Mouse (Mus musculus): ENCODE measurements at regions not wholly inside any gene's neighbourhood (a gene's known extent, or its start where the extent isn't known, plus 50 kb on each side); places are given as distances from the start of the nearest gene placed in this dataset.

DNA sequence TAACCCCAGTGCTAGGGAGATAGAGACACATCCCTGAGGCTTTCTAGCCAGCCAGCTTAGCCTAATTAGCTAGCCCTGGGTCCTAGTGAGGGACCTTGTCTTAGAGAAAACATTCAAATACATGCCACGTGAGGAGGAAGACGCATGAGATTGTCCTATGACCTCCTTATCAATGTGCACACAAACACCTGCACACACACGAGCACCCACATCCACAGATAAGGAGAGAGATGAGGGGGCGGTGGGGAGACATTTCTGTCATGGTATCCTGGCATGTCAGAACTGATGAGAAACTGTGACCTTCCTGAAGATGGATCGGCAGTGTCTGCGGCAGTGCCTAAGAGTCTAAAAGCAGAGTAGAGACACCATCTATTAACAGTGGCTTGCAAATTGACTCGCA is 180.8 kb upstream of the Rad23b start:
- DNase-seq (ENCODE audit: extremely low spot score, low spot score) = no peak
- H3K4me1 ChIP-seq = no peaks in the 10 kb centered on the region; the same call in 1 of the 2 replicates
- H3K9me3 ChIP-seq = no peaks in the 10 kb centered on the region
- H3K4me3 ChIP-seq = no peak overlapping the region
- H3K27ac ChIP-seq = no peak overlapping the region
- no peaks in the 10 kb centered on the region for H3K36me3 ChIP-seq (replicated peaks)
- WGBS = 87% methylated on average over 7 of the region's 7 CpGs
- H3K27me3 ChIP-seq (ENCODE audit: poor library complexity, severe bottlenecking) = no peaks in the 10 kb centered on the region

DNA sequence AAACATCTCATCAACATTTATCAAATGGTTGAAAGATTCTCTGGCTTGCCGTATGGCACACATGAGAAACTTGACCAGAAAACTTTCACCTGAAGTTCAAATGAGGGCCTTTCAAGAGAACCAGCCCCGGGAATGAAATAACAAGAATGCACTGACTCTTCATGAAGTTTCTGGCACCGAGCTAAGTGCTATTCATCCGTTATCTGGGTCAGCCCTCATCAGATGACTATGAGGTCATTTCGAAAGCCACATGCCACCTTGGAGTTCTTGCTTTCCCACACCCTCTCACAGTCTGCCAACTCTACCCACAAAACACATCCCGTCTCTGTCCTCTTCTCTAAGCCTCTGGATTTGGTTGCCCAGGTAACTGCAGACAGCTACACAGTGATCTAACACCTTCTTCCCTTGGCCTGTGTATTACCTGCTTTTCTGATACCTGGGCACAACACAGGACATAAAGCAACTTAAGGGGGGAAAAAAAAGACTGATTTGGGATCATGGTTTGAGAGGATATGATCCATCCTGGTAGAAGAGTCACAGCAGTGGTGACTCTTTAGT is 177.4 kb upstream of the Rad23b start:
- WGBS = 87% methylated on average over 6 of the region's 6 CpGs
- Histone ChIP-seq H3K36me3 (replicated peaks) (no peaks in the 10 kb centered on the region), H3K27ac (no peak overlapping the region), H3K9me3 (no peaks in the 10 kb centered on the region), H3K27me3 (ENCODE audit: poor library complexity, severe bottlenecking) (no peaks in the 10 kb centered on the region), H3K4me1 (no peaks in the 10 kb centered on the region; the same call in 1 of the 2 replicates), H3K4me3 (no peak overlapping the region)
- no peak for DNase-seq (ENCODE audit: extremely low spot score, low spot score)

DNA sequence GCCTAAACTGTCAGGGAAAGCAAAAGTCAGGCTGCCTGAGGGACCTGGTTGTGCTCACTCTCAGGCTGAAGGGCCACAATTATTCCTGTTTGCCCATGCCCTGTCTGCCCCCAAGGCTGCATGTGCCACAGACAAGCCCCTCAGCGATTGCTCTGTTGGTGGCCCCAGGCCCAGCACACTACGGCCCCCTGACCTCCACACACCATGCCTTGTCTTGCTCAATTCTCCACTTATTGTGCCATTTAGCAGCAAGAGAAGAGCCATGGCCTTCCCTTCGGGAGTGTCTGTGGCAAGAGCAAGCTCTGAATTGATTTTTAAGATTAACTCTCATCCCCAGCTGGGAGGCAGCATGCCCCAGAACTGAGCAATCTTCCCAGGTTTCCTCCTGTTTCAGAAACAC is 173.8 kb upstream of the Rad23b start:
- 74% methylated on average over 3 of the region's 3 CpGs for WGBS
- no peaks in the 10 kb centered on the region for H3K27me3 ChIP-seq (ENCODE audit: poor library complexity, severe bottlenecking)
- no peak overlapping the region for H3K27ac ChIP-seq
- H3K9me3 ChIP-seq = no peaks in the 10 kb centered on the region
- no peaks in the 10 kb centered on the region; the same call in 1 of the 2 replicates for H3K4me1 ChIP-seq
- H3K36me3 ChIP-seq (replicated peaks) = no peaks in the 10 kb centered on the region
- no peak for DNase-seq (ENCODE audit: extremely low spot score, low spot score)
- H3K4me3 ChIP-seq = no peak overlapping the region

- 98% methylated on average over 2 of the region's 2 CpGs for WGBS
Measured at GRCm38 (mm10) chr4:55179456-55179855, 170.4 kb upstream of the Rad23b start.

DNA sequence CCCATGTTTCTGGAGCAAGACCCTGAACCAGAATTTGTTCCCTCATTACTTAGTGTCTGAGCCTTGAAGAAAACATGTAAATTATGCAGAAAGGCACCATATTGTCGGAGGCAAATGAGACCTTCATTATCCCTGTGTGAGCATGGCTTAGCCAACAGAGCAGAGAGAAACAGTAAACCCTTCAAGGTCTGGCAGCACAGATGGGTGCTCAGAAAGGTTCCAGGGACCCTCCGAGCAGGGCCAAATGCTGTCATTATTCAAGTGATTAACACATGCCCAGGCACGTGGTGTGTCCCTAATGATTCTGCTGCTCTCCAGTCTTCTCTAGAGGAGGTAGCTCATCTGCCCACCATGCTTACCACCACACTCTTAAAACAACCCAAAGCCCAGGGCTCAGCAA is 166.3 kb upstream of the Rad23b start:
- H3K27me3 ChIP-seq (ENCODE audit: poor library complexity, severe bottlenecking) = no peaks in the 10 kb centered on the region
- H3K4me1 ChIP-seq = no peaks in the 10 kb centered on the region; the same call in 1 of the 2 replicates
- H3K27ac ChIP-seq = no peak overlapping the region
- no peak overlapping the region for H3K4me3 ChIP-seq
- no peak for DNase-seq (ENCODE audit: extremely low spot score, low spot score)
- WGBS = 84% methylated on average over 3 of the region's 3 CpGs
- no peaks in the 10 kb centered on the region for H3K9me3 ChIP-seq
- H3K36me3 ChIP-seq (replicated peaks) = no peaks in the 10 kb centered on the region

More at GRCm38 (mm10) chr4:55179456-55179855, 170.4 kb upstream of the Rad23b start:
- Histone ChIP-seq H3K4me3 (no peak overlapping the region), H3K4me1 (no peaks in the 10 kb centered on the region), H3K27me3 (ENCODE audit: poor library complexity, severe bottlenecking) (no peaks in the 10 kb centered on the region), H3K36me3 (replicated peaks) (no peaks in the 10 kb centered on the region), H3K9me3 (no peaks in the 10 kb centered on the region), H3K27ac (no peak overlapping the region)
- no peak for DNase-seq (ENCODE audit: extremely low spot score, low spot score)

GRCm38 (mm10) chr4:55188716-55189115 is 161.1 kb upstream of the Rad23b start:
- Histone ChIP-seq H3K27me3 (ENCODE audit: poor library complexity, severe bottlenecking) (no peaks in the 10 kb centered on the region), H3K4me3 (no peak overlapping the region), H3K27ac (no peak overlapping the region), H3K36me3 (replicated peaks) (no peaks in the 10 kb centered on the region), H3K4me1 (peaks cover 7% of the 10 kb centered on the region), H3K9me3 (no peaks in the 10 kb centered on the region)
- 77% methylated on average over 7 of the region's 7 CpGs for WGBS
- no peak for DNase-seq (ENCODE audit: extremely low spot score, low spot score)

DNA sequence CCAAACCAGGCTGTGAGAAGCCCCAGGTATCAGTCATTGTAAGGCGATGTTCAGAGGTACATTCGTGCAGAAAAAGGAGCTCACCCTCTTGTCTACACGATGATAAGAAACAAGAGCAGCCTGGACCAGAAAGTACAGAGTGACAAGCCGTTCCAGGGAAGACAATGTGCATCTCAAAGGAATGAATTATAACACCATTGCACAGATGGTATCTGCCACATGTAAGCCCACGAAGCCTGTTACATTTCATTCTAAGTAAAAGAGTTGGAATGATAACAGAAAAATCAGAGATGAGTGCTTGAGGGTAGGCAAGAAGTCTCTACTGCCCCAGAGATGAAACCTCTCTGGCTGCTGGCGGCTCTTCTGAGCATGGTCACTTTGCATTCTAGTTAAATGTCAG is 159.3 kb upstream of the Rad23b start:
- 90% methylated on average over 6 of the region's 6 CpGs for WGBS

DNA sequence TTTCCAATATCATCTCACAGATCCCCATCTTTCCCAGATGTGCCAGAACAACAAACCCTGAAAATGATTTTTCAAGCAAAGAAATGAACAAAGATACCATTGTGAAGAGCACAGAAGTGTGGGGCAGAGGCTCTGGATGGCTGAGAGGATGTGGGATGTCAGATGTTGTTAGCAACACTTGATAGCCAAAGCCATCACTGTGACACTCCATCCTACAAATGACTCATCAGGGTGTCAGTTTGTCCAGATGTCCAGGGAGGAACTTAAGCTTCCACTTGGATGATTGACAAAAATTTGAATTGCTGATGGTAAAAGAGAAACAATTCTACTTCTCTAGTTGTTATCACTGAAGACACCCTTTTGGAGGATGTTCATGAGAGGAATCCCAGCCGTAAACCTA is 155.8 kb upstream of the Rad23b start:
- Histone ChIP-seq H3K27ac (no peak overlapping the region), H3K4me1 (peaks cover 2% of the 10 kb centered on the region), H3K9me3 (no peaks in the 10 kb centered on the region), H3K4me3 (no peak overlapping the region), H3K27me3 (ENCODE audit: poor library complexity, severe bottlenecking) (no peaks in the 10 kb centered on the region), H3K36me3 (replicated peaks) (no peaks in the 10 kb centered on the region)
- DNase-seq (ENCODE audit: extremely low spot score, low spot score) = no peak
- 94% methylated on average over 1 of the region's 1 CpGs for WGBS

More for the DNA sequence above, 159.3 kb upstream of the Rad23b start:
- no peaks in the 10 kb centered on the region for H3K9me3 ChIP-seq
- H3K27me3 ChIP-seq (ENCODE audit: poor library complexity, severe bottlenecking) = no peaks in the 10 kb centered on the region
- H3K27ac ChIP-seq = no peak overlapping the region
- no peak for DNase-seq (ENCODE audit: extremely low spot score, low spot score)
- H3K4me3 ChIP-seq = no peak overlapping the region
- H3K4me1 ChIP-seq = peaks cover 7% of the 10 kb centered on the region
- no peaks in the 10 kb centered on the region for H3K36me3 ChIP-seq (replicated peaks)

GRCm38 (mm10) chr4:55194552-55194951 is 155.3 kb upstream of the Rad23b start:
- no peak for DNase-seq (ENCODE audit: extremely low spot score, low spot score)
- Histone ChIP-seq H3K4me1 (no peaks in the 10 kb centered on the region), H3K4me3 (no peak overlapping the region), H3K9me3 (no peaks in the 10 kb centered on the region), H3K27ac (no peak overlapping the region), H3K36me3 (replicated peaks) (no peaks in the 10 kb centered on the region), H3K27me3 (ENCODE audit: poor library complexity, severe bottlenecking) (no peaks in the 10 kb centered on the region)
- 94% methylated on average over 4 of the region's 4 CpGs for WGBS

DNA sequence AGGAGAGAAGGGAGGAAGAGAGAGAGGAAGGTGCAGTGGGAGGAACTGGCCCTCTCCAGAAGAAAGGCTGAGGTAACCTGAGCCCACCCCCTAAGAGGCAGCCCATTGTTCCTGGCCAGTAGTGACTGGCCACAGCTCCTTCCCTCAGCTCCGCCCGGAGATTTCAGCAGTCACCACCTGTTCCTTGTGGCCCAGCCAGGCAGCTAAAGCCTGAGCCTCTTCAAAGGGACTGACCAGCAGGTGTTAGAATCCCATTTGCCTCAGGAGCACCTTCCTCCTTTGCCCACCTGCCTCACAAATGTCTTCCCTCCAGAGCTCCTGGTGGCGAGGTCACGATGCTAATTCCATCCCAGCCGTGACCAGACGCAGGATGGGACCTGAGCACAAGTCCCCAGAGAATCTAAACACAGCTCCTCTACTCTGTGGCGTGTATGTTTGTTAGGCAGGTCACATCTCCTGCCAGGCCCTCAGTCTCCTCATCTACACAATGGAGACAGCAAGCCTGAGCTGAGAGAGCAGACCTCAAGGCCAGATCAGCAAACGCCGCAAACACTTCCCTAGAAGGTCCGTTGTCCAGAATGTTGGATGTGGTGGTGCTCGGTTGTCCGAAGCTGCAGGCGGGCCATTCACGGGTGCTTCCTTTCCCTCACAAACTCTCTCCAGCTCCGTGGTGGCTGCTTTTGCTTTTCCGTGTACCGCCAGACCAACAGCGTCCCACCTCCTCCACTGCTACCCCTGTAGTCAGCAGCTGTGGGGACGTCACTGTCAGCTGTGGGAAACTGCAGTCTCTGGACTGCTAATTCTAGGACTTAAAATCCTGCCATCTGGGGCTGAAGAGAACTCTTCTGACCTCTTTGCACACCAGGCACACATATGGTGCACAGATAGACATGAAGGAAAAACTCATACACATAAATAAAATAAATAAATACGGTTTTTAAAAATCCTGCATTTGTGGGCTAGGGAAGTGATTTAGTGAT is 145.8 kb upstream of the Rad23b start:
- Histone ChIP-seq H3K36me3 (replicated peaks) (no peaks in the 10 kb centered on the region), H3K4me3 (no peak overlapping the region), H3K27me3 (ENCODE audit: poor library complexity, severe bottlenecking) (no peaks in the 10 kb centered on the region), H3K27ac (peak overlapping the region; percentile 79), H3K9me3 (0 out of 2 replicates have a peak, but pooled peaks cover 3% of the 10 kb centered on the region), H3K4me1 (peaks cover 40% of the 10 kb centered on the region)
- DNase-seq (ENCODE audit: extremely low spot score, low spot score) = peak; percentile 39
- WGBS = 37% methylated on average over 20 of the region's 20 CpGs

DNA sequence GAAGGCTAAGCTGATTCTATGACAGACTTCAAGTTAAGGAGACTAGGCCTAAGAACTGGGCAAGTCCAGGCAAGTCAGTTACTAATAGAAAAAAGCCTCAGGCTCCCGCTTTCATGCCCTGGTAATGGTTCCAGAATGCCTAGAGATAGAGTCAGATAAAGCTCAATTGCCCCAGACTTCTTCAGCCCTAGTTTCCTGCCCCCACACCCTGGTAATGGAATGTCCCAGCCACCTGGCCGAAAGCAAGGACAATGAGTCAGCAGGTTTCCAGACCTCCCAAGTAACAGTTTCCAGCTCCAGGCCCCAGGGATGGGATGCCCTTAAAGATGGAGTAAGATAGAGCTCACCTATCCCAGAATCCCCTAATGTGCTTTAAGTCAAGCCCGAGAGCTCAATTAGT is 143.6 kb upstream of the Rad23b start:
- Histone ChIP-seq H3K9me3 (0 out of 2 replicates have a peak, but pooled peaks cover 3% of the 10 kb centered on the region), H3K4me1 (peaks cover 54% of the 10 kb centered on the region), H3K27ac (peak overlapping the region; percentile 57; the same call in 1 of the 2 replicates), H3K27me3 (ENCODE audit: poor library complexity, severe bottlenecking) (0 out of 2 replicates have a peak, but pooled peaks cover 7% of the 10 kb centered on the region), H3K4me3 (no peak overlapping the region), H3K36me3 (replicated peaks) (no peaks in the 10 kb centered on the region)
- DNase-seq (ENCODE audit: extremely low spot score, low spot score) = no peak
- WGBS = 73% methylated on average over 3 of the region's 3 CpGs

DNA sequence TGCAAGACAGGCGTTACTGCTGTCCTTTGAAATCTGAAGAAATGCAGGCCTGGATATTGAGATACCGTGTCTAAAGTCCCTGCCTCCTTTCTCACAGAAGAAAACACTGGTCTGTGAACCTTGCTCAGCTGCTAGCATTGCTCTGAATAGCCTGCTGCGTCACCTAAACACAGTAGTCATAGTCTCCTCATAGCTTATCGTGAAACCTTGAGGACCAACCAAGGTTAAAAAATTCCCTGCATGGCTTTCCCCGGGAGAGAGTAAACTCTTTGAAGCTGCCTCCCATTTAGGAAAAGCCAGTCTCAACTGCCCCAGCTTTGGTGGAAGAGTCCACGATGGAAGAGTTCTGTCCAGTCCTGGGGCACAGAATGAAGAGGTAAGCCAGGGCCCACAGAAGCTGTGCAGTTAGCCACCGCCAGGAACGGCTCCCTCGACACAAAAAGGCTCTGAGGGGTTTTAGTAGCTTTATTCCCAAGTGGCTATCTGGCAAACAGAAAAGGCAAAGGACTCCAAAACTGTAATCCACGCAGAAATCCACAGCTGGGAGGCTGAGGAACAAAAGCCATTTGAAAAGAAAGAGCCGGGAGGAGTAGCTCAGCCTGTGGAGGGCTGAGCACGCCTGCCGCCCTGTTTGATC is 142.0 kb upstream of the Rad23b start:
- Histone ChIP-seq H3K4me1 (peaks cover 54% of the 10 kb centered on the region), H3K27ac (peak overlapping the region; percentile 86), H3K36me3 (replicated peaks) (no peaks in the 10 kb centered on the region), H3K4me3 (peak overlapping the region; percentile 3; the same call in 1 of the 2 replicates), H3K9me3 (no peaks in the 10 kb centered on the region), H3K27me3 (ENCODE audit: poor library complexity, severe bottlenecking) (0 out of 2 replicates have a peak, but pooled peaks cover 7% of the 10 kb centered on the region)
- DNase-seq (ENCODE audit: extremely low spot score, low spot score) = peak; percentile 61
- 25% methylated on average over 13 of the region's 13 CpGs for WGBS
